Mouse (Mus musculus) E14TG2a.4 (cell line): ENCODE results near the gene Atp8a2.

ENCODE experiments used
- CTCF ChIP-seq: conservative IDR thresholded peaks from 2 replicates; pipeline ENCODE4 v1.5.1; 2014; ENCODE audit warnings: low read length
- NANOG ChIP-seq: IDR thresholded peaks from 2 replicates; pipeline ENCODE4 v1.6.1; 2014; ENCODE audit warnings: borderline replicate concordance, low read length, mixed read lengths

DNA sequence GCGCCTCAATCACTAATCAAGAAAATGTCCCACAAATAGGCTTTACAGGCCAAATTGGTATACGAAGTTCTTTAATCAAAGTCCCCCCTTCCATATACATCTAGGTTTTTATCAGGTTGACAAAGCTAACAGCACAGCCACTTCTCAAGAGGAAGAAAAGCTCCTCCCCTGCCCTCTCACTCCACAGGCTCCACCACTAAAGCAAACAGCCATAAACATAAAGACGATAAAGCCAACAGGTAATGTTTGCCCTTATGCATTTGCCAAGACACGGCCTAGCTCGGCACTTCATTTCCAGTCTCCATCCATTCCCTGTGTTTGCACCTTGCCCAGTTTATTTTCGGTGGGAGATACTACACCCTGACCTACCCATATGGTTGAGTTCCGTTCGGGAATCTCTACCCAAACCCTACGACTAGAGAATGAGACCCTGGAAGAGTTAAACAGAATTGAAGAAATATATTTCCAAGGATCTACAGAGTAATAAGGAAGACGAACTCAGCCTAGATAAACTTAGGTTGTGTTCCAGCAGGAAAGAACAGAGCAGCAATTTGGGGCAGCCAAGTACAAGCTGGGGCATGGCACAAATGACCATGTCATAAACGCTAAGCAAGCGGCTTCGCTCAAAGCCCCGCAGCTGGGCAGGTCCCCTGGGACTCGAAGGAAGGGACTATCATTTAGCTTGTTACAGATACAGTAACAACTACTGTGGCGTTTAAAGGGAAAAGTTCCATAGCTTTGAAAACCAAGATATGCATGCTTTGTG is 26.0 kb downstream of the Atp8a2 start:
- TF ChIP-seq CTCF, result no peak
- no peak for TF ChIP-seq NANOG
